Mouse (Mus musculus) E14TG2a.4 (cell line): Measurements from ENCODE around the gene Slc24a3.

Experiments used
- CTCF ChIP-seq: conservative IDR thresholded peaks from 2 replicates; pipeline ENCODE4 v1.5.1; 2014; ENCODE audit warnings: low read length
- NANOG ChIP-seq: IDR thresholded peaks from 2 replicates; pipeline ENCODE4 v1.6.1; 2014; ENCODE audit warnings: borderline replicate concordance, low read length, mixed read lengths
- POU5F1 ChIP-seq: IDR thresholded peaks from 2 replicates; pipeline ENCODE4 v1.6.1; 2014; ENCODE audit warnings: low read length, borderline replicate concordance

DNA sequence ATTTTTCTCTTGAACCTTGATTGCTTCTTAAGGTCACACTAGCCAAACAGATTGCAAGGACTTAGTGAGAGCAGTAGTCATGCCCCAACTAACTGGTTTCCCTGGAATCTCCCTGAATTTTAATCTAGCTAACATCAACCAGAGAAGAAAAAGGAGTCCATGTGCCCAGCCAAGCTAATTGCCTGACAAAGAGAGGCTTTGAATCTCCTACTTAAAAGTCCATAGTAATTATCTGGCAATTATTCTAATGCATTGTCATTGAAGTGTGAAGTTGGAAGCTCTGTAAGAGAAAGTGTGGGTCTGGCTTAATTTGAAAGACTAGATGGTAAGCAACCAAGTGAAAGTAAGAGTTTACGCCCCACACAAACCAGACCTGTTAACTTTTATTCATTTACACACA, 333.9 kb downstream of the Slc24a3 start:
- TF ChIP-seq CTCF: no peak
- no peak for TF ChIP-seq NANOG
- no peak for TF ChIP-seq POU5F1
